Mouse (Mus musculus): ENCODE data around the gene Zbtb16. TPM values are rescaled to one million over a fixed set of nuclear protein-coding genes. Genes with fewer than 3 reads are reported as not detected.

The Zbtb16 gene
- polyA plus RNA-seq (2015; fragmentation: Nextera tagmentation; extraction: Ambion mirVana): 5.1 and 6.1 TPM in 2 replicates

DNA sequence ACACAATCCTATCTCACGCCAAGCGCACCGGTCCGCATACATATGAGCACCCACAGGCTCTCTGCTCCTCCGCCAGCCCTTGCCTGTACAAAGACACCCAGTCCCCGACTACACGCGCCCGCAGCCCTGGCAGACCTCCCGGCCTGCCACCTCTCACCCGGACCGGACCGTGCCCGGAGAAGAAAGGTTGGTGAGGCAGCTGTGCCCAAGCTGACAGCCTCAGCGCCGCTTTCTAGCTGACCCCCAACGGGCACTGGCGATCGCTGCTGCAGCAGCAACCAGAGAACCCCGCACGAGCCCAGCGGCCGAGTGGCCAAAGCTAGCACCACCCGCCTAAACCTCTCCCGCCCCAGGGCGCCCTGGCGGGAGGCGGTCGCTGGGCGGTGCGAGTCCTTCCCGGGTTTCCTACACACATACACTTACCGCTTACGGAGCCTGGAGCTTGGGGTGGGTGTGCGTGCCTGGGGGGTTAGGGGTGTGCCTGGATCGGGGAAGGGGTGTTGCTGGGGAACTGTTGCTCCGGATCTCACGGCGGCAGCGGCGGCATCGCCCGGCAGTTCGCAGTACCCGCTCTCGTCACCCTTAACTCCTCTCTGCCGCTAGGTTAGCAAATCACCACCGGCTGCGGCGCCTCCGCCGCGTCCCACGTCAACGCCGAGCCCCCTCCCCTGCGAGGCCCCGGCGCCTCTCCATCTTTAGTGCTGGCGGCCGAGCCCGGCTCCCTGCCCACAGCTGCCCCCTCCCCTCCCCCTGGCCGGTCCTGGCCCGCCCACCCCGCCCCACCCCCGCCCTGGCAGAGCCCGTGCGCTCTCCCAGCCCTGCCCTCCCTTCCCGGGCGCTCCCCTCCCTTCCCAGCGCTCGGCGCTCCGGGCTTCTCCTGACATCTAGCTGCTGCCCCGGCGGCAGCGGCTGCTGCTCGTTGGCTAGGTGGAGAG is at the start of gene Zbtb16:
Gene Zbtb16 (minus strand): TSS at position 592 of the 935 bp plus-strand sequence.
- ATAC-seq: peak; percentile 81
- H3K4me2 ChIP-seq (ENCODE audit: low read length): peak within 1 kb of the TSS; percentile 99
- H3K27me3 ChIP-seq (replicated peaks; ENCODE audit: control insufficient read depth, insufficient read depth, low read length): peaks cover 31% of the 10 kb centered on the region
- peak within 1 kb of the TSS; percentile 65 for H3K9ac ChIP-seq (replicated peaks; ENCODE audit: low read depth, low read length)
- no peaks in the 10 kb centered on the region for H3K9me3 ChIP-seq (ENCODE audit: control insufficient read depth, low read length)
- peak within 1 kb of the TSS; percentile 66 for H3K4me3 ChIP-seq (replicated peaks; ENCODE audit: low read length)
- H3K27ac ChIP-seq (ENCODE audit: low read length): peak within 1 kb of the TSS; percentile 30; the same call in 1 of the 2 replicates
- no peaks in the 10 kb centered on the region for H3K36me3 ChIP-seq (ENCODE audit: control insufficient read depth, insufficient read depth)
- H3K4me1 ChIP-seq (replicated peaks; ENCODE audit: control insufficient read depth, insufficient read depth, low read length): peaks cover 27% of the 10 kb centered on the region
- under 1% methylated on average over 63 of the region's 78 CpGs for WGBS

DNA sequence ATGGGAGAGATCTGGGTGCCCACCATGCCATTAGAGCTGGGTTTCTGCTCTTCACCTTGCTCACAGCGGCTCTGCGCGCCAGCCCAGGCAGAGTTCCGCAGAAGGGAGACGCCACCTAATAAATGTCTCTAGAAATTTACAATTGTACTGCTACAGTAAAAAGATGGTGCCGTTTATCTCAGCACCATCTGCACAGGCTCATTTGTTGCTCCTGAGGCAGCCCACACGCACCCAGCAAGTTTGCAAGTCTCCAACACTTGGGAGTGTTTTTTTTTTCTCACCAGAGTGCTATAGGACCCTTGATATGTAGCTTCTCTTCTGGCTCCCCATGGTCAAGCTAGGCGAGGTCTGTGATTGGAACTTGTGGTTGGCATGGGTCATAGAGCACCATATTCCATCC is 36.9 kb upstream of the Zbtb16 start:
- H3K27ac ChIP-seq (ENCODE audit: low read length): no peak overlapping the region
- H3K4me3 ChIP-seq (replicated peaks; ENCODE audit: low read length): no peak overlapping the region
- no peak overlapping the region for H3K4me2 ChIP-seq (ENCODE audit: low read length)
- no peak overlapping the region for H3K9ac ChIP-seq (replicated peaks; ENCODE audit: low read depth, low read length)
- WGBS: 89% methylated on average over 8 of the region's 8 CpGs
- H3K9me3 ChIP-seq (ENCODE audit: control insufficient read depth, low read length): no peaks in the 10 kb centered on the region
- no peak for ATAC-seq
- no peaks in the 10 kb centered on the region for H3K27me3 ChIP-seq (replicated peaks; ENCODE audit: control insufficient read depth, insufficient read depth, low read length)
- no peaks in the 10 kb centered on the region for H3K36me3 ChIP-seq (ENCODE audit: control insufficient read depth, insufficient read depth)
- H3K4me1 ChIP-seq (replicated peaks; ENCODE audit: control insufficient read depth, insufficient read depth, low read length): no peaks in the 10 kb centered on the region

DNA sequence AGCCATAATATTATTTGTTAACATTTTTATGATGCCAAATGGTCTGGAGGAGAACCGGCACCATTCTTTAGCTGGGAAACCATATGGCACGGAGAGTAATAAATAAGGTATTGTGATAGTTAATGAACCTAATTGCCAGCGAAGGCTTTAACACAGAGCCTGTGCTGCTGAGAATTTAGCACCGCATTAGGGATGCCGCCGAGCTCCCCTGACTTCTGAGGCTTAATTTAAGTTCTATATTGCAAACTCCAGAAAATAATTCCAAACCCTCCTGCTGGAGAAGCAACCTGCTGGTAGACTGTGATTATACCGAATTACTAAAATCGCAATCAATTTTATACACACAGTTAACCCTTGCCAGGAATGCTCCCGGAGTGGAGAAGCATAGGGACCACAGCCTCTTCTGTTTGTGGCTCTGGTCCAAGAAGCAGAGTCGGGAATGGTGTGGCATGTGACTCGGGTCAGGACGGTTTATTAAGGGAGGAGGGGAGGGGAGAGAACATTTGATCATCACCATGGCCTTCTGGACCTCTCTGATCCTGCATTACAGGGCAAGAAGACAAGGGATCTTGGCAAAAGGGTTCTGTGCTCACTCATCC is 30.6 kb upstream of the Zbtb16 start:
- Histone ChIP-seq H3K4me3 (replicated peaks; ENCODE audit: low read length) (no peak overlapping the region), H3K9me3 (ENCODE audit: control insufficient read depth, low read length) (no peaks in the 10 kb centered on the region), H3K4me2 (ENCODE audit: low read length) (no peak overlapping the region), H3K9ac (replicated peaks; ENCODE audit: low read depth, low read length) (no peak overlapping the region), H3K27ac (ENCODE audit: low read length) (no peak overlapping the region), H3K4me1 (replicated peaks; ENCODE audit: control insufficient read depth, insufficient read depth, low read length) (peaks cover 7% of the 10 kb centered on the region), H3K27me3 (replicated peaks; ENCODE audit: control insufficient read depth, insufficient read depth, low read length) (0 out of 2 replicates have a peak, but pooled peaks cover 2% of the 10 kb centered on the region), H3K36me3 (ENCODE audit: control insufficient read depth, insufficient read depth) (no peaks in the 10 kb centered on the region)
- no peak for ATAC-seq
- WGBS: 20% methylated on average over 12 of the region's 12 CpGs

DNA sequence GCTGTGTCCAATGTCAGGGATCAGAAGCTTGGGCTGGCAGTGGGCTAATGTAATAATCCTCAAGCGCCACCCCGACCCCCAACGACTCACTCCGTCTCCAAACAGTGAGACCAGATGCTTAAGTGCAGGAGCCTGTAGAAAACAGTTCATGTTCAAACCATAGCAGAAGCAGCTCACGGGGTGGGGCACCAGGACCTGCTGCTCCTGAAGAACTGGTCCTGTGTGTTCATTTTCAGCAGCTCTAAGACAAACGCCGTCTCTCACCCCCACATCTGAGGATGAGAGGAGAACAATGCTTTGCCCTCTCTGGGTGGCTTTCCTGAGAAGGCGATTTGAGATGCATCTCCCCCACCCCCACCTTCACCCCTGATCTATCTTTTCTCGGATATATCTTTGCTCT is 29.2 kb upstream of the Zbtb16 start:
- no peak for ATAC-seq
- H3K9ac ChIP-seq (replicated peaks; ENCODE audit: low read depth, low read length): no peak overlapping the region
- 0 out of 2 replicates have a peak, but pooled peaks cover 2% of the 10 kb centered on the region for H3K27me3 ChIP-seq (replicated peaks; ENCODE audit: control insufficient read depth, insufficient read depth, low read length)
- no peaks in the 10 kb centered on the region for H3K36me3 ChIP-seq (ENCODE audit: control insufficient read depth, insufficient read depth)
- H3K9me3 ChIP-seq (ENCODE audit: control insufficient read depth, low read length): no peaks in the 10 kb centered on the region
- 52% methylated on average over 9 of the region's 9 CpGs for WGBS
- no peak overlapping the region for H3K27ac ChIP-seq (ENCODE audit: low read length)
- no peak overlapping the region for H3K4me2 ChIP-seq (ENCODE audit: low read length)
- H3K4me1 ChIP-seq (replicated peaks; ENCODE audit: control insufficient read depth, insufficient read depth, low read length): peaks cover 7% of the 10 kb centered on the region
- H3K4me3 ChIP-seq (replicated peaks; ENCODE audit: low read length): no peak overlapping the region

DNA sequence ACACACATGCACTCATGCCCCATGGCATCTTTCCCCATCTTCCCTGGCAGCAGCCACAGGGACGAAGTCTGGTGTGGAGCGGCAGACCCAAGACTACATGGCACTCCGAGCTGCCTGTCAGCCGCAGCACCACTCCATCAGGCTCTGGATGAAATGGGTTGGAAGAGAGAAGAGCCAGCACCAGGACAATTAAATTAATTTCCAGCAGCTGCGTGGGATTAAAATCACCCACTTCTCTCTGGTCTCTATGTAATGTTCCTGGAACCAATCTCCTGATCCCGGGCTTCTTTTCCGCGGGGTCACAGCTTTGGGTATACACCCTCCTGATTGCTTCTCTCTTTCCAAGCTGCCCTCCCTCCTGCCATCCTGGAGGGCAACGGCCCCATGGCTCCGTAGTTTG is 25.5 kb upstream of the Zbtb16 start:
- 0 out of 2 replicates have a peak, but pooled peaks cover 2% of the 10 kb centered on the region for H3K27me3 ChIP-seq (replicated peaks; ENCODE audit: control insufficient read depth, insufficient read depth, low read length)
- no peak for ATAC-seq
- H3K4me3 ChIP-seq (replicated peaks; ENCODE audit: low read length): no peak overlapping the region
- no peaks in the 10 kb centered on the region for H3K36me3 ChIP-seq (ENCODE audit: control insufficient read depth, insufficient read depth)
- H3K27ac ChIP-seq (ENCODE audit: low read length): no peak overlapping the region
- 81% methylated on average over 10 of the region's 10 CpGs for WGBS
- H3K9me3 ChIP-seq (ENCODE audit: control insufficient read depth, low read length): no peaks in the 10 kb centered on the region
- H3K9ac ChIP-seq (replicated peaks; ENCODE audit: low read depth, low read length): no peak overlapping the region
- H3K4me2 ChIP-seq (ENCODE audit: low read length): no peak overlapping the region
- peaks cover under 1% of the 10 kb centered on the region for H3K4me1 ChIP-seq (replicated peaks; ENCODE audit: control insufficient read depth, insufficient read depth, low read length)

DNA sequence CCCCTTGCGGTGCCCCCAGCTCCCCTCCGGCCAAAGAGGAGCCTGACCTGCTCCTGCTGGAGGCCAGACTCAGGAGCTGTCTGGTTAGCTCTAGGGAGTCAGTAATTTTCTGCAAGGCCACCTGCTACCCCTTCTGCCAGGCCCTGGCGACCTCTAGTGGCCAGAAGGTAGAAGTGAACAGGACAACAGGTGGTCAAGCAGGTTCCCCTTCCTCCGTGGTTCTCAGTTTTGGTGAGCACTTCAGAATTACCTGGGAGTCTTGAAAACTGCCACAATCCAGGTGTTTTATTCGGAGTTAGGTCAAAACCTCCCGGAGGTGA is 24.5 kb upstream of the Zbtb16 start:
- Histone ChIP-seq H3K27me3 (replicated peaks; ENCODE audit: control insufficient read depth, insufficient read depth, low read length) (0 out of 2 replicates have a peak, but pooled peaks cover 2% of the 10 kb centered on the region), H3K27ac (ENCODE audit: low read length) (no peak overlapping the region), H3K9ac (replicated peaks; ENCODE audit: low read depth, low read length) (no peak overlapping the region), H3K4me2 (ENCODE audit: low read length) (no peak overlapping the region), H3K4me3 (replicated peaks; ENCODE audit: low read length) (no peak overlapping the region), H3K36me3 (ENCODE audit: control insufficient read depth, insufficient read depth) (no peaks in the 10 kb centered on the region), H3K9me3 (ENCODE audit: control insufficient read depth, low read length) (no peaks in the 10 kb centered on the region), H3K4me1 (replicated peaks; ENCODE audit: control insufficient read depth, insufficient read depth, low read length) (no peaks in the 10 kb centered on the region)
- 2% methylated on average over 6 of the region's 6 CpGs for whole genome bisulfite sequencing
- peak; percentile 47; the same call in 1 of the 2 replicates for ATAC-seq

DNA sequence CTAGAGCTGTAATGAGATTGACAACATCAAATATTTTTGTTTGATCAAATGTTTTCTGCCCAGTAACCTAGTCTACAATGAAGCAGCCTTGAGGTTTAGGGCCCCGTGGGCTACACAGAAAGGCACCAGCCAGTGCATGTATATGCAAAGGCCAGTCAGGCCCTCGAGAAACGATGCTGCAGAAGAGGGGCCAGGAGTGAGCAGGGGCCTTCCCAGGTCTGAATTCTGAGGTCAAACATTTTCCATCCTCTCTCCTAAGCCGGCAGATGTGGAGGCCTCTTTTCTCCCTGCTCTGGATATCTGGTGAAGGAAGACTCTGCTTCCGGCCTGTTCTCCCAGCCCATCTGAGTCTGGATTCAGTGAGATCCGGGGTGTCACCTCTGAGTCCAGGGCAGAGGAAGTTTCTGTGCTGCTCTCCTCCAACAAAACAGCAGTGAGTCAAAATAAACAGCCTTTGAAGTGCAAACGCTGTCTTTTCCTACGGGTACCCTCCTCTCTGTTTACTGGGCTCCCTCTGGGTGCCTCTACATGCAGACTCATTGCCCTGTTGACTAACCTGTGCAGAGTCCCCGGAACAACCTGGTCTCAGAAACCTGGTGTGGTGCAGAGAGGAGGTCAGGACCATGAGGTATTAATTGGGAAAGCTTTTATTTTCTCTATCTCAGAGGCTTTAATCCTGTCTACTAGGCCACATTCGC is 24.0 kb upstream of the Zbtb16 start:
- Histone ChIP-seq H3K9ac (replicated peaks; ENCODE audit: low read depth, low read length) (no peak overlapping the region), H3K27ac (ENCODE audit: low read length) (no peak overlapping the region), H3K9me3 (ENCODE audit: control insufficient read depth, low read length) (no peaks in the 10 kb centered on the region), H3K36me3 (ENCODE audit: control insufficient read depth, insufficient read depth) (no peaks in the 10 kb centered on the region), H3K4me3 (replicated peaks; ENCODE audit: low read length) (no peak overlapping the region), H3K4me2 (ENCODE audit: low read length) (no peak overlapping the region), H3K4me1 (replicated peaks; ENCODE audit: control insufficient read depth, insufficient read depth, low read length) (no peaks in the 10 kb centered on the region), H3K27me3 (replicated peaks; ENCODE audit: control insufficient read depth, insufficient read depth, low read length) (0 out of 2 replicates have a peak, but pooled peaks cover 2% of the 10 kb centered on the region)
- WGBS: 24% methylated on average over 10 of the region's 10 CpGs
- 0 out of 2 replicates have a peak, but pooled peaks have one; percentile 28 for ATAC-seq

DNA sequence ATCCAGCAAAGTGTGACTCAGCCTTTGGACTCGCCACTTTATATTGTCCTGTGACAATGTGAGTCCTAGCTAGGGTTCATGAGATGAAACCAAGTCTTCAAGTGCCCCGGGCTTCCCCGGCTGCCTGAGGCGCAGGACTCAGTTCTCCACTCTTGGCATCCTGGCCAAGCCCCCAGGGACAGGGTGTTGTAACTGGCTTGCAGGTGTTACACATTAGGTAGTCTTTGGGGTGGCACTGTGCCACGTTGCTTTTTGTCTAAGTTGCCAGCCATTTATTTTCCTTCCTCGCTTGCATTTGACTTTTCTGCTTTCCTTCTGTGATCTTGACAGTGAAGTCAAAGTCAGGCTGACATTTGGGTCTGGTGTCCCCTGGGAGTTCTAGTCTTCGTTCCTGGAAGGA is 21.9 kb upstream of the Zbtb16 start:
- no peak overlapping the region for H3K9ac ChIP-seq (replicated peaks; ENCODE audit: low read depth, low read length)
- ATAC-seq: no peak
- 0 out of 2 replicates have a peak, but pooled peaks cover 2% of the 10 kb centered on the region for H3K27me3 ChIP-seq (replicated peaks; ENCODE audit: control insufficient read depth, insufficient read depth, low read length)
- H3K4me1 ChIP-seq (replicated peaks; ENCODE audit: control insufficient read depth, insufficient read depth, low read length): no peaks in the 10 kb centered on the region
- 72% methylated on average over 7 of the region's 7 CpGs for WGBS
- no peaks in the 10 kb centered on the region for H3K9me3 ChIP-seq (ENCODE audit: control insufficient read depth, low read length)
- H3K4me3 ChIP-seq (replicated peaks; ENCODE audit: low read length): no peak overlapping the region
- no peak overlapping the region for H3K4me2 ChIP-seq (ENCODE audit: low read length)
- no peaks in the 10 kb centered on the region for H3K36me3 ChIP-seq (ENCODE audit: control insufficient read depth, insufficient read depth)
- no peak overlapping the region for H3K27ac ChIP-seq (ENCODE audit: low read length)

DNA sequence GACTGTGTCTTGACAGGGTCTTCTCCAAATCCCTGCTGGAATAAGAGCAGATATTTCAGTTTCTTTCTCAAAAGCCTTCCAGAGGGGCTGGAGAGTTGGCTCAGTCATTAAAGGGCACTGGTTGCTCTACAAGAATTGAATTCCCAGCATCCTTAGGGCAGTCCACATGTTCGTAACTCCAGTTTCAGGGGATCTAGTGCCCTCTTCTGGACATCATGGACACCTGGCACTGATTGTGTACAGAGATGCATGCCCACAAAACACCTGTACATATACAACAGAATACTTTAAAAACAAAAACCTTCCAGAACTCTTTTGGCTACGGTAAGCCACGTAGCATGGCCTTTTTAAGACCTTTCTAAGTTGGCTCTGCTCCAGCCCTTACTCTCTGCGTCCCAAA is 20.2 kb upstream of the Zbtb16 start:
- H3K9me3 ChIP-seq (ENCODE audit: control insufficient read depth, low read length): no peaks in the 10 kb centered on the region
- H3K9ac ChIP-seq (replicated peaks; ENCODE audit: low read depth, low read length): no peak overlapping the region
- H3K36me3 ChIP-seq (ENCODE audit: control insufficient read depth, insufficient read depth): no peaks in the 10 kb centered on the region
- no peaks in the 10 kb centered on the region for H3K4me1 ChIP-seq (replicated peaks; ENCODE audit: control insufficient read depth, insufficient read depth, low read length)
- ATAC-seq: no peak
- no peak overlapping the region for H3K4me2 ChIP-seq (ENCODE audit: low read length)
- H3K27me3 ChIP-seq (replicated peaks; ENCODE audit: control insufficient read depth, insufficient read depth, low read length): no peaks in the 10 kb centered on the region
- H3K4me3 ChIP-seq (replicated peaks; ENCODE audit: low read length): no peak overlapping the region
- 85% methylated on average over 4 of the region's 4 CpGs for WGBS
- no peak overlapping the region for H3K27ac ChIP-seq (ENCODE audit: low read length)
